Mouse (Mus musculus): ENCODE results near the gene Npas2. TPM values are rescaled to one million over a fixed set of nuclear protein-coding genes. Genes with fewer than 3 reads are reported as not detected.

The Npas2 gene
- total RNA-seq, 1 experiment from 2014 or later = not detected

DNA sequence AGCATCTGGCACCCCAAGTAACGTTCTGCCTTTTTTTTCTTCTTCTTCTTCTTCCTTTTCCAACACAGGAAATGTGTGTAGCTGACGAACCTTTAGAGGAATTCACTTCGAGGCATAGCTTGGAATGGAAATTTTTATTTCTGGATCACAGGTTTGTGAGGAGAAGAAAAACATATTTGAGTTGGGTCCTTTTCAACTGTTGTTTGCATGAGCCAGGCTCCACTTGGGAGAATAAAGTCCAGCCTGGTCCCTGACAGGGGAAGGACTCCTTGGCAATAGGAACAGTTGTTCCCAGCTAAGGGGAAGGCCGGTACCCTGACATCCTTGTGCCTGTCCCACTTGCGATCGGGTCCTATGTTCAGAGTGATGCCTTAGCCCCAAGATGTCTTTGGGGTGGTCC is 131.7 kb downstream of the Npas2 start:
- ATAC-seq (replicated peaks; ENCODE audit: low read depth, poor library complexity, severe bottlenecking) = no peak

DNA sequence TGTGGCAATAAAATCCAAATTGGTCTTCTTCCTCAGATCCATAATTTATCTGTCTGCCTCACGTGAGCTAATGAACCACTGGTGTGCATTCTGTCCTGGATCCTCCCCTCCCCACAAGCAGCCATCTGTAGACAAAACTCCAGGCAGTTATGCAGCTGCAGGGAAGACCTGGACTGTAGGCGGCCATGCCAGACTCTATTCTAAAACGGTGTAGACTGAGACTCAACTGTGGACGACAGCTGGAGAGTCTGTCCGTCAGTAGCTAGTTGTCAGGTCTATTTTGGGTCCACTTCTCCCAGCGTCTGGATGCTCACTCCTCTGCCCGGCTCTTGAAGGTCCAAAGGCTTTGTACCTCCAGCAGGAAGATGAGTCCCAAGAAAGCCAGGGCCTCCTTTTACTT is 134.0 kb downstream of the Npas2 start:
- ATAC-seq (replicated peaks; ENCODE audit: low read depth, poor library complexity, severe bottlenecking) = no peak

DNA sequence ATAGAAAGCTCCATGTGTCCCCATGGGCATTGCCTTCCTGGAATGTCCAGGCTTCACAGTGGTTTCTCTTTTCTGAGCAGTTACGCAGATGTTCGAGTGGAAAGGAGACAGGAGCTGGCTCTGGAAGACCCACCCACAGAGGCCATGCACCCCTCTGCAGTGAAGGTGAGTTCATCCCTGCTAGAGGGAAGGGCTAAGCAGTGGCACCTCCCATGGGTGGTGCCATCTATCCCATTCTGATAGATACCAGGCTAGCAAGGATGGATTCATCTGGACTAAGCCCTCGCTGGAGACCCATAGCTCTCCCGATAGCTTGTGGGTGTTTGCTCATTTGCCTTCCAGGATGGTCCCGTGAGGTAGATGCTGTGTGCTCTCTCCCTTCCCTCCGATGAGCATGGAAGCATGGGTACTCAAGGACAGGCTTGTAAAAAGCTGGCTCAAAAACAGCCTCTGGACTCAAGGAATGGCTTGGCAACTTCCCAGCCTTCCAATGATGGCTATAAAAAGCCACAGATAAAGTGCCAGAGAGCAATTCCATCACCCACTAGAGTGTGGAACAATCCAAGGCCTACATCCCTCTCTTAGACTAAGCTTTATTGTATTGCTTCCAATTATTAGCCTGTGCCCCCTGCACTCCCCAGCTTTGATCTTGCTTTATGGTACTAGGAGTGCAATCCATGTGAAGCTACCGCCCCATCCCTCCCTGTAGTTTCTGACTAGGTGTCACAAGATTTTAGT is 137.5 kb downstream of the Npas2 start:
- no peak for ATAC-seq (replicated peaks; ENCODE audit: low read depth, poor library complexity, severe bottlenecking)

DNA sequence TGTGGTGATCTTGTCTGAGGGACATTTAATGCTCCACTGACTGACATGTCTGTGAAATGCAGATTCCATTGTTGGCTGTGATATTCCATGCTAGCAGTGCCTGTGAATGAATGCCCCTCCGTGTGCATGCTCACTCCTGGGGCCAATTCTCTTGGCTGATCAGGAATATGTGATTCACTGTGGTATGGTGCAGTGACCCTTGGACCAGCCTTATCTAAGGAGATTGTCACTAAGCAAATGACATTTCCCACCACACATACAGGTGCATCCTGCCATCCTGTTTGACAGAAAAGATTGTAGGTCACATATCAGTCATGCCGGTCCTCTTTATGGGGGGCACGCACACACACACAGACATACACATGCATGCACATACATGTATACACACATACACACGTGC is 138.9 kb downstream of the Npas2 start:
- ATAC-seq (replicated peaks; ENCODE audit: low read depth, poor library complexity, severe bottlenecking) = no peak

DNA sequence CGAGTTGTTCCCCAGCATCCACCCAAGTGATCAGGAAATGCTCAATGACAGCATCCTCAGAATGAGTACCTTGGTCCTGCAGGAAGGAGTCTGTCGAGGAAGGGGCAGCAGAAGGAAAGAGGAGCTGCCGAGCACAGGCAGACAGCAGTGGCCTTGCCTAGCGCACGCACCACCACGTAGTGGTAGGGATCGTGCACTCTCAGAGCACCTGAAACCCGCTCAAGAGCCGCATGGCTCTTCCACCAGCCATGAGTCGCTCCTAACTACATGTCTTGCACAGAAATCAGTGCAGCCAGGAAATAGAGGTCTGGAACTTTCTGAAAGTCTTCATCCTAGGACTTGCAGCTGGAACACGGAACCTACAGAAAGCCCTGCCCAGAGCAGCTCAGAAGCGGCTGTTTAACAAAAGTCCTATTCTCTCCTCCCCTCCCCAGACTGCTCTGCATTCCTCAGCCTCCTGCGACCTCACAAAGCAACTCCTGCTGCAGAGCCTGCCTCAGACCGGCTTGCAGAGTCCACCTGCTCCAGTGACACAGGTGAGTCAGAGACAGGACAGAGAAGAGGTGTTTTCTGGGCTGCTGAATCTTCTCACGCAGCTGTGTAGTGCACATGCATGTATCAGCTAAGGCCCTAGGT is 142.1 kb downstream of the Npas2 start:
- ATAC-seq (replicated peaks; ENCODE audit: low read depth, poor library complexity, severe bottlenecking) = no peak

DNA sequence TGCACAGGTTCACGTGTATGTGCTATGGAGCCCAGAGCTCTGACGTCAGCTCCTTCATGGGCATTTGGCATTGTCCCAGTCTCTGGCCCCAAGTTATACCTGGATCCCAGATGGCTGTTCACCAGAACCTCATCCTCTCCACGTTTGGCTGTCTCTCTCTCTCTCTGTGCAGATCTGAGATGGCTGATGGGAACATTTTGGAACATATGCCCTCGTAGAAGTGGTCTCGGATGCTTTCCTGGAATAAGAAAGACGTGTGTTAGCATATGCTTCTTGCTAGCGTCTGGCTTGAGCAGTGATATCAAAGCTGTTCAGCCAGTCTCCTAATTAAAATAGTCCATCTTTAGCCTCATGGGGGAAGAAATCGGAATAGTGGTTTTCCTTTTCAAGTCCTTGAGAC is 143.3 kb downstream of the Npas2 start:
- no peak for ATAC-seq (replicated peaks; ENCODE audit: low read depth, poor library complexity, severe bottlenecking)

DNA sequence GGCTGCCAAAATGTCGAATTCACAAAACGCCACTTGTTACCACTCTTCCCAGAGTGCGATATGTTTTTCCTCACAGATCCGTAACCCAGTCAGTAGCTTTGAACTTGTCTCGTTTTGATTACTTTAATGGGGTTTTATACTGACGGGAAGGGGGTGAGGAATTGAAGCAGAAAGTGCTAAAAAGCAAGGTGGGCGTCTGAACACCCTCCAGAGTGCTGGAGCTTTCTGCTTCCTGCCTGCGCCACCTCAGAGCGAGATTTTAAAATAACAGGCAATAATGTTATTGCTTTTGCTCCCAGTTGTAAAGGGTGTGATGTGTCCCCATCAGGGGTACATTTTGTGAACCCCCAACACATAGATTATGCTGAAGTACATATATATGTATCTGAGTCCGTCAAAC is 145.3 kb downstream of the Npas2 start:
- ATAC-seq (replicated peaks; ENCODE audit: low read depth, poor library complexity, severe bottlenecking) = no peak

DNA sequence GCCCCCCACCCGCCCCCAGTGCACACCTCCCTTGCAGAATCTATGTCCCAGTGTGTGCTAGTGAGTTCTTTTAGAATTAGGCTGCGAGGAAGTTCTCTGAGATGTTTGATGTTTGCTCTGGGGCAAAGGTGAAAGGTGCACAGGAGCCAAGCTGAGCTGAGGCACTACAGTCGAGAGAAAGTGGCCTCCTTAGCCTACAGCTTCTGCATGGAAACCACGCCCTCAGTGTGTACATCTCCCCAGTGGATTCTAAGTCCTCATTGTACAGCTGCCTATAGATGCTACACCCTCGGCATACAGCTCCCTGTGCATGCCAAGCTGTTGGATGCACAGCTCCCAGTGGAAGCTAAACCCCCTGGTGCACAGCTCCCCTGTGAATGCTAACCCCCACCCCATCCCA is 145.9 kb downstream of the Npas2 start:
- ATAC-seq (replicated peaks; ENCODE audit: low read depth, poor library complexity, severe bottlenecking) = no peak

DNA sequence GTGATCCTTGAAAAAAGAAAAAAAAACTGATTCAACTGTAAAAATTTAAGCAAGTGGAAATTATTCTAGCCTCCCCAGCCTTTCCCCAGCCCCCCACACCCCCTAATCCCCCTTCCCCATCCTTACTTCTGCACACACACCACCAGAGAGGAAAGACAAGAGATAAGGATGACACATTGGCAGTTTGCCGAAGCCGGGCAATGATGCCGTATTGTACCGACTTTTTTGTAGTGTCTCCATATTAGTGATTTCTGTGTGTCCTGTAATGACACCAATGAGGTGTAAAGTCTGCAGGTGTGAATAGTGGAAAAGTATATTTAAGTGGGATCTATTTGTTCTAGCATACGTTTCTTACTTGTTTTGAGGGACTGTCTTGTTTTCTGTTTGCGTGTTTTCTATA is 146.6 kb downstream of the Npas2 start:
- no peak for ATAC-seq (replicated peaks; ENCODE audit: low read depth, poor library complexity, severe bottlenecking)

DNA sequence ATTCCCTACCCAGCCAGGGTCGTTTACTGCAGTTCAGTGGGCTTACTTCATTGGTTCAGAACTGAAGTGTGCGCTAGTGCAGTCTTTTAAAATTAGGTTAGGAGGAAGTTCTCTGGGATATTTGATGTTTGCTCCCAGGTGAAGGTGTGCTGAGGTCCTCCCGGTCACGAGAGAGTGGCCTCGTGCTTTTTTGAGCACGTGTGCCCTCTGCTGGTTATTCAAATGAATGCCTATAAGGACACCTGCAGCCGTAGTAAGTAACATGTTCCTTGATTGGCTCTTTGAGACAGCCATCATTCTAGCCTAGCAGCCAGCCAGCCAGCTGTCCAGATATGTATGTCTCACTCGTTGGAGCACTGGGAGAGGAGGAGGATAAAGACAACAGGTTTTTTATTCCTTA is 147.1 kb downstream of the Npas2 start:
- ATAC-seq (replicated peaks; ENCODE audit: low read depth, poor library complexity, severe bottlenecking) = peak; percentile 86

DNA sequence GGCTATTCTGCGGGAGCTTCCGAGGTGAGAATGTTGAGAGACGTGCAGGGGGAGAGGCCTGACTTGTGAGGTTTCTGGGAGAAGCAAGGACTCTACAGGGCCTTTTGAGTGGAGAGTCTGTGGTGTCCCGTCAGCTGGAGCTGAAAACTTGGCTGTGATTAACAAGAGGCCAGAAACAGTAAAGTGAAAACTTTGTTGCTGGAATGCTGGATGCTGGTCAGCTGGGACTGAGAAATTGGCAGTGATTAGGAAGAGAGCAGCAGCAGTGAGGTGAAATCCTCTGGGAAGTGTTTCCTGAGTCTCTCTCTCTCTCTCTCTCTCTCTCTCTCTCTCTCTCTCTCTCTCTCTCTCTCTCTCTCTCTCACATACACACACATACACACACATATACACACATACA is 148.3 kb downstream of the Npas2 start:
- no peak for ATAC-seq (replicated peaks; ENCODE audit: low read depth, poor library complexity, severe bottlenecking)

DNA sequence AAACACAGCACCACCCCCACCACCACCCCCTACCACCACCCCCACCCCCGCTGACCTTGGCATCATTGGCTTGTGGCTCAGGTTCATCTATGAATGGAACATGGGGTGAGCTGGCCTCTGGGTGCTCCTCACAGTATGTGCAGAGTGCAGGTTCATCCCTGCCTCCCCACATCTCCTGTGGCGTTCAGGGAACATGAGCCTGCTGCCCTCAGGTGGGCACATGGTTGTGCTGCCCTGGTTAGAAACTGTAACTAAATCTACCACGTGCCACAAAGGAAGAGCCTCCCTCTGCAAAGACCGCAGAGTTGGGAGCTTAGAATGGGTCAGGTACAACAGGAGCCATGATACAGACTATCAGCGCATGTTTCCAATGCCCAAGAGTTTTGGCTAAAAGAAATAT is 149.7 kb downstream of the Npas2 start:
- no peak for ATAC-seq (replicated peaks; ENCODE audit: low read depth, poor library complexity, severe bottlenecking)

DNA sequence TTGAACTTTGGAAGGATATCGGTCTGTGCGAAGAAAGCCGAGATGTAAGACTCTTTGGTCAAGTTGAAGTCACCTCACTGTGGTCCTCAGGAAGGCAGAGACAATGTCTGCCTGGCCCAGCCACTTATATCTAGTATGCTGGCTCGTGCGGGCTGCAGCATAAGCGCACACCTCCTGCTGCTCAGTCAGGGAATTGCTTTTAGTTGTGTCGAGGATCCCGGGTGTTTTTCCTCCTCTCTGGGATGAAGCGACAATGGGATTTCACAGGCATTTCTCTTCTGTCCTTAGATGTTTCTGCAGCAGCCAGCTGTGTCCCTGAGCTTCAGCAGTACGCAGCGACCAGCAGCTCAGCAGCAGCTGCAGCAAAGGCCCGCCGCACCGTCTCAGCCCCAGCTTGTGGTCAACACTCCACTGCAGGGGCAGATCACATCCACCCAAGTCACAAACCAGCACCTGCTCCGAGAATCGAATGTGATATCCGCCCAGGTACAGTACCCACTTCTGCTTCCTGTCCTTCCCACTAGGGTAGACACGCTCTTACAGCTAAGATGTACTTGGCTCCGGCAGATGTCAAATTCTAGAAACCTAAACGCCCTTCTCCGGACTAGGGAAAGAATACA is 151.6 kb downstream of the Npas2 start:
- no peak for ATAC-seq (replicated peaks; ENCODE audit: low read depth, poor library complexity, severe bottlenecking)

DNA sequence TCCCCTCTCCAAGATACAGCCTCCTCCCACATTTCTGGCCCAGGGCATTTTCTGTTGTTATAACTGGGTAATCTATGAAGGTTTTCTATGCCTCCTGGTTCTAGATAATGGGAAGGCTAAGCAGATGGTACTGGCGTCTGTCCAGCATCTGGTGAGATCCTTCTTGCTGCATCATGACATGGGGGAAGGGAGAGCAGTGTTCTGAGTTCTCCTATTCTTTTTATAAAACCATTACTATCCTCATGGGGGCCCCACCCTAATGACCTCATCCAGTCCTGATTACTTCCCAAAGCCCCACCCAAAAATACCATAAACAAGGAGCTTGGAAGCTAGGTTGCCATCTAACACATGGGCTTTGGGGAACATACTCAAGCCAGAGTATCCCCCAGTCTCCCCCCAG is 155.5 kb downstream of the Npas2 start:
- ATAC-seq (replicated peaks; ENCODE audit: low read depth, poor library complexity, severe bottlenecking) = no peak

DNA sequence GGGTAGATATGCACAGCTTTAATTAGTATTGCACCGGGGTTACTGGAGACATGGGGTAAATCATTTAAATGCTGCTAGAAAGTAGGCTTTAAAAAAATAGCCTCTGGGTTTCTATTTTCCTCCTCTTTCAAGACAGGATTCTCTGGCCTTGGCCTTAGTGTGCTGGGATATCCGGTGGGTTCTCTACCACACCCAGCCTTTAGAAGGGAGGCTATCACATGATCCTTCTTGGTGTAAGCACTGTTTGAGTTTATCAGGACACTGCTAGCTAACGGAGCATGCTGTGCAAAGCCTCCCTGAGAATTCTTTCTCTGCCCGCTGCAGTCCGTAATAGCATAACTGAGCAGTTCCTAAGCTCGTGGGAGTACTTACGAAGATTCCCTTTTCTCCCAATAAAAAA is 155.9 kb downstream of the Npas2 start:
- ATAC-seq (replicated peaks; ENCODE audit: low read depth, poor library complexity, severe bottlenecking) = no peak

DNA sequence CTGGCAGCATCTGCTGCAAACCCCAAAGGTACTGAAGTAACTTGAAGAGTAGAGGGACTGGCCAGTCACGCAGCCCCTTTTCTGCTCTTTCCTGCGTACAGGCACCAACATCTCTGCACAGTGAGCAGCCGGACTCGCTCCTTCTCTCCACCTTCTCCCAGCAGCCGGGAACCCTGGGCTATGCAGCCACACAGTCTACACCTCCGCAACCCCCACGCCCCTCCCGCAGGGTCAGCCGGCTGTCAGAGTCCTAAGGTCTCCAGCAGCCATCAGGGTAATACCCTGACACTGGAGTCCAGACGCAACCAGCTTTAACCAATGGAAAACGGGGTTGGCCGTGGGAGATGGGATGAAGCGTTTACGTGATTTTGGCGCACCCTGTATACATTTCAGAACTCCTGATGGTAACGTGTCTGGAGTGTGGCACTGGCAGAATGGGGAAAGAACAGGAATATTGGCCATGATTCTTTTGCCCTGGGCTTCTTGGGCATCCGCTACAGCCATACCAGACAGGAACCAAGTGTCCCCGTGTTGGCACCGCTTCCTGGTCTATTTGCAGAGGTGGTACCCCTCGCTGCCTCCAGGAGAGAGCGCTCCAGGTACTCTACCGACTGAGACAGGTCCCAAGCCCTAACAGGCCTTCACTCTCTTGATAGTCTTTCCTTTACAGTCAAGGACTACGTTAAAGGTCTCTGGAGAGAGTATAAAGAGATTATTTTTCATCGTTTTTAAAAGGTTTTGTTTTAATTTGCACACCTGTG is 168.4 kb downstream of the Npas2 start:
- no peak for ATAC-seq (replicated peaks; ENCODE audit: low read depth, poor library complexity, severe bottlenecking)

DNA sequence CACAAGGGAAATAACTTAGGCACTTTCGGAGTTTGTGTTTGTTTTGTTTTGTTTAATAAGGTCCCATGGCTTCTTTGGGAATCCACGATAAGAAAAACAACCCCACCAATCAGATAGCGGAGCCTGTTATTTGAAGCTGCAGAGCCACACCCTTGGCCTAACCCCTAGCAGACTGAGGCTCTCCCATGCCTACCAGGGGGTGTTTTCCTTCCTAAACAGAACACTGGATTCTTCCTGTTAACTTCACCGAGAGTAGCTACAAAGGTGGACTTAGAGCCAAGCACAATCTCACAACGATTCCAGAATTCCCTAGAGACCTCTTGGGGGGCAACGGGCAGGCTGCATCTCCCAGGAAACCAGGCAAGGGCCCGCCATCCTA is 169.0 kb downstream of the Npas2 start:
- ATAC-seq (replicated peaks; ENCODE audit: low read depth, poor library complexity, severe bottlenecking) = 0 out of 2 replicates have a peak, but pooled peaks have one; percentile 43

DNA sequence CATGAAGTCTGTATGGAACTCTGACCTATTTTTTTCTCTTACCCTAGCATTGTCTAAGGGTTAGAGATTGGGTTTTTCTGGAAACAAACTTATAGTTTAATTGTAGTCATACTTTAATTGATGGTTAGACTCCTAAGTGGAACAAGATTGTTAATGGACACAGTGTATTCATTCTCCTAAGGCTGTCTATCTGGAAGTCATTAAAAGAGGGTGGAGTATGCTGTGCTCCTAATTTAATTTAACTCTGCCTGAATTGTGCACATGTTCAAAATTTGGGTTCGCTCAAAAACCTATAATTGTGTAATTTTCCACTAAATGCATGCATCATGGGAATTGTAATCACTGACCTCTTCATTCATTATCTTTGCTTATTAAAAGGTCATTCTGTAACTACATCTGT is 172.0 kb downstream of the Npas2 start:
- ATAC-seq (replicated peaks; ENCODE audit: low read depth, poor library complexity, severe bottlenecking) = no peak

DNA sequence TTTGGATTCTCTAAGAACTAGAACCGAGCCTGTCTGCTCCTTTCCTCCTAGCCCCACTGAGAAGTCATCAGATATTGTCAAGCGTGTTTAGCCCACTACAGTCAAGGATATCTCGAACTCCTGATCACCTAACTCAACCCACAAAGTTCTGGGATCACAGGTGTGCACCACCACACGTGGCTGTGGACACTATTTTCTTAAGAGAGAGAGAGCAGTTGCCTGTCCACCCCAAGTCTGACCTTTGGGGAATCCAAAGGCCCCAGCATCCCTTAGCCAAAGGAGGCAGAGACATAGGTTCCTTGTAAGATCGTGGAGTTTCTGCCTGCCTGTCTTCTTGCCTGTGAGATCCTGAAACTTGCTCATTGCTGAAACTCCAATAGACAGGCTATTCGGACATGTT is 173.5 kb downstream of the Npas2 start:
- no peak for ATAC-seq (replicated peaks; ENCODE audit: low read depth, poor library complexity, severe bottlenecking)

DNA sequence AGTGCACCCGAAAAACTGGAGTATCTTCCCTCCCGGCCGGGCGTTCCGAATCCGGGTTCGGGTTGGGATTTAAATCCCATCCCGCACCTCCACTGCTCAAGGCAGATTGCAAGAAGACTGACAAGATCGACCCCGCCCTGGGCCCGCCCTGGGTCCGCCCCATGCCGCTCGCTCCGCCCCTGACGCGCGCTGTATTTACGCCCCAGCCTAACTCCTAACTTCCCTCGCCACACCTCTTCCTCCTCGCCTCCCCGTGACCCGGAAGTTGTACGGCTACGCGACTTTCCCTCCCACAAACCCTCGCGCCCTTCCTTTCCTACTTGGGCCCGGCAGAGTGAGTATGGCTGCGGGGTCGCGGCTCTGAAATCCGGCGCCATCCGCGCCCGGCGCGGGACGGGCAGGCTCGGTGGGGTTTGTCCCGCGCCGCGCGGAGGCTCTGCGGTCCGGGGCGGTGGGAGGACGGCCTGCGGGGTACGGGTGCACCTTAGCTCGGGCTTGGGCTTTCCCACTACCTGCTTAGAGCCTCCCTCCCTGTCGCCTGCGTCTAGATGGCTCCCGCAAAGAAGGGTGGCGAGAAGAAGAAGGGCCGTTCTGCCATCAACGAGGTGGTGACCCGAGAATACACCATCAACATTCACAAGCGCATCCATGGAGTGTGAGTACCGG is 174.2 kb downstream of the Npas2 start, which contains the start of gene Rpl31:
Rpl31 (plus strand) TSS at position 242 of the 666 bp plus-strand sequence.
- ATAC-seq (replicated peaks; ENCODE audit: low read depth, poor library complexity, severe bottlenecking) = peak; percentile 99
